Mouse (Mus musculus) hindbrain, embryonic 13.5 days (tissue): ENCODE data around the gene Mpp5. TPM values are rescaled to one million over a fixed set of nuclear protein-coding genes. Genes with fewer than 3 reads are reported as not detected.

ENCODE experiments used
- ATAC-seq: fragments of 200-750 bp; cut with Nextera tagmentation; 2 replicates; pipeline ENCODE4 v1.8.0; 2017; ENCODE audit warnings: moderate TSS enrichment; ENCODE audit not compliant: low FRiP score
- H3K27ac ChIP-seq: fragments of 300-500 bp; sonication (generic); 2 replicates; pipeline ENCODE4 v1.5.1; 2015; ENCODE audit warnings: inconsistent platforms, mild to moderate bottlenecking, moderate library complexity
- H3K27me3 ChIP-seq: fragments of 300-500 bp; sonication (generic); 2 replicates; pipeline ENCODE4 v1.6.1; 2015; ENCODE audit warnings: mild to moderate bottlenecking, inconsistent platforms
- H3K36me3 ChIP-seq: fragments of 300-500 bp; sonication (generic); 2 replicates; pipeline ENCODE4 v1.6.1; 2015; ENCODE audit warnings: mild to moderate bottlenecking, inconsistent platforms
- H3K4me1 ChIP-seq: fragments of 300-500 bp; sonication (generic); replicated peaks from 2 replicates; pipeline ENCODE4 v1.6.1; 2015; ENCODE audit warnings: inconsistent platforms
- H3K4me2 ChIP-seq: fragments of 300-500 bp; sonication (generic); 2 replicates; pipeline ENCODE4 v1.6.1; 2015; ENCODE audit warnings: inconsistent platforms, mild to moderate bottlenecking, moderate library complexity
- H3K4me3 ChIP-seq: fragments of 300-500 bp; sonication (generic); 2 replicates; pipeline ENCODE4 v1.5.1; 2015; ENCODE audit warnings: mild to moderate bottlenecking, inconsistent platforms
- H3K9ac ChIP-seq: fragments of 300-500 bp; sonication (generic); 2 replicates; pipeline ENCODE4 v1.6.1; 2015; ENCODE audit warnings: mild to moderate bottlenecking, inconsistent platforms
- H3K9me3 ChIP-seq: fragments of 300-500 bp; sonication (generic); 2 replicates; pipeline ENCODE4 v1.6.1; 2016; ENCODE audit warnings: inconsistent platforms
- WGBS: fragments of 180-500 bp; shearing (Covaris S2); methylation state at CpG from one replicate; pipeline ENCODE4 v1.1.7; 2015; 5-methylcytosine and 5-hydroxymethylcytosine counted together
- polyA plus RNA-seq: library from polyadenylated mRNA; unstranded; fragments of >200 nt; fragmentation: Nextera tagmentation; extraction: Ambion mirVana; gene quantifications from 2 replicates; pipeline ENCODE4 v1.2.1, GENCODE M21; 2015

Gene Mpp5
- polyA plus RNA-seq, 1 experiment from 2014 or later: 21.7 TPM

DNA sequence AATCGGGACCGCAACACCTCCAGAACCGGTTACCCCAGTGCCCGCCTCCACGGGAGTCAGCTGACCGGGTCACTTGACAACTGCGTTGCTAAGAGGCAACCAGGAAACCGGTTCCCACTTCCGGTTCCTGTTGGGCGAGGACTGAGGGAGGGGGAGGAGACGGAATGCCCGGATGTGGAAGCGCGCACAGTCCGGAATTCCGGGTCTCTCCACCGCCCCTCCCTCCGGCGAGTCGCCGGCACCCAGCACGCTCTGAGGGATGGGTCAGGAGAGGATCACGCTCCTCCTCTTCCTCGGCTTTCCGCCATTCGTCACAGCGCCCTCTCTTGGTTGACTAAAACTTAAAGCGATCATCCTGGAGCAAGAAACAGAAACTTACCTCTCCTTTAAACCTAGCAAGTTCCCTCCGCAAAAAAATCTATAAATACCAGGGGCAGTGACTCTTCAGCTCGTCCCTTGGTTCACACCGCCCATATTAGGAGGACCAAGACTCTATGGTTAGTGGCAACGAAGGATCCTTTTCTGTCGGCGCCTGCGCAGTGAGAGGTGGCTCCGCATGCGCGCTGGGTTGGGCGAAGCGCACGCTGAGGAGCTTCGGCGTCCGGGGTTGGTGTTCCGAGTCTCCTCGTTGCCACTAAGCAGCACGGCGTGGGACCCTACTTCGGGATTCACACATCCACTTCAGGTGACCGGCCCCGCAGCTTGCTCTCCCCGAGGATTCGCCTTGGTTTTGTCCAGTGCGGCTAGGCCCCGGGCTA lies 113.0 kb downstream of the Mpp5 start, which contains the start of the genes Atp6v1d and Eif2s1:
Gene Atp6v1d (minus strand): TSS at position 143 of the 758 bp plus-strand sequence.
Gene Eif2s1 (plus strand): TSS at position 324 of the 758 bp plus-strand sequence.
- peaks cover 41% of the 10 kb centered on the region for H3K4me1 ChIP-seq
- peak within 1 kb of the TSS; percentile 89 for H3K9ac ChIP-seq
- H3K27ac ChIP-seq: peak within 1 kb of the TSS; percentile 86
- H3K9me3 ChIP-seq: no peaks in the 10 kb centered on the region
- H3K27me3 ChIP-seq: no peaks in the 10 kb centered on the region
- peaks cover 2% of the 10 kb centered on the region; the same call in 1 of the 2 replicates for H3K36me3 ChIP-seq
- peak; percentile 100 for ATAC-seq
- H3K4me3 ChIP-seq: peak within 1 kb of the TSS; percentile 92
- under 1% methylated on average over 55 of the region's 55 CpGs for WGBS
- peak within 1 kb of the TSS; percentile 71 for H3K4me2 ChIP-seq

DNA sequence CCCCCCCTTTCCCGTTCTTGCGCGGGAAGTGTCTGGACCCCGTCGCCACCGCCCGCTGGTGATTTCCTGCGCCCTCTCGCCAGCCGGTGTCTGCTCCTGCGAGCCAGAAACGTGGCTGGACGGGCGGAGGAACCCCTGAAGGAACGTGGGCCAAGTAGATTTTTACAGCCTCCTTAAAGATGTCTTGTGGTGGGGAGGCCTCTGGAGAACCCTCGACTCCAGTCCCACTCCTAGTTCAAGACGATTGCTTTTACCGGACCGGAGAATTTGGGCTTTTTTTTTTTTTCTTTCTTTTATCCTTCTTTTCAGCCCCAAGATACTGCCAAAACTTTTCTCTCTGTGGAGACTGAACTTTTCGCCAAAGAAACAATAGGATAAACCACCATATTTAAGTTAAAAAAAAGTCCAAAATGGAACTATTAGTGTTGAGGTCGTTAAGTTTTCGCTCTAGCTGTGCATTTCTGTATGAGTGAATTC lies 113.6 kb downstream of the Mpp5 start:
- Histone ChIP-seq H3K9me3 (no peaks in the 10 kb centered on the region), H3K27me3 (no peaks in the 10 kb centered on the region), H3K4me2 (peak overlapping the region; percentile 60), H3K9ac (peak overlapping the region; percentile 88), H3K4me1 (peaks cover 41% of the 10 kb centered on the region), H3K4me3 (peak overlapping the region; percentile 92), H3K27ac (peak overlapping the region; percentile 86), H3K36me3 (peaks cover 7% of the 10 kb centered on the region)
- WGBS: under 1% methylated on average over 22 of the region's 22 CpGs
- ATAC-seq: no peak

DNA sequence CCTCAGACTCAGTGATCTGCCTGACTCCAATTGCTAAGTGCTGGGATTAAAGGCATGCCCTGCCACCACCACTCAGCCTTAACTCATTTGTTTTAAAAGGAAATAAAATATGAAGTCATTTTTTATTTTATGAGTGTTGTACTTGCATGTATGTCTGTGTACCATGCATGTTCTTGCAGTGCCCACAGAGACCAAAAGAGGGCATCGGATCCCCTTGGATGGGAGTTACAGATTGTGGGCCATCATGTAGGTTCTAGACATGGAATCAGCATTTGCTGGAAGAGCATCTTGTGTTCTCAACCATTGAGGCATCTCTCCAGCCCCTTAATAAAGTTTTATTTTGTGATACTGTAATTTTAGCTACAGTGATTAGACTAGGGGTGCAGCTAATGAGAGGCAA lies 116.7 kb downstream of the Mpp5 start:
- 96% methylated on average over 1 of the region's 1 CpGs for WGBS
- Histone ChIP-seq H3K9me3 (no peaks in the 10 kb centered on the region), H3K9ac (no peak overlapping the region), H3K4me2 (no peak overlapping the region), H3K27me3 (no peaks in the 10 kb centered on the region), H3K27ac (no peak overlapping the region), H3K4me1 (peaks cover 15% of the 10 kb centered on the region), H3K4me3 (no peak overlapping the region), H3K36me3 (peaks cover 26% of the 10 kb centered on the region)
- no peak for ATAC-seq

DNA sequence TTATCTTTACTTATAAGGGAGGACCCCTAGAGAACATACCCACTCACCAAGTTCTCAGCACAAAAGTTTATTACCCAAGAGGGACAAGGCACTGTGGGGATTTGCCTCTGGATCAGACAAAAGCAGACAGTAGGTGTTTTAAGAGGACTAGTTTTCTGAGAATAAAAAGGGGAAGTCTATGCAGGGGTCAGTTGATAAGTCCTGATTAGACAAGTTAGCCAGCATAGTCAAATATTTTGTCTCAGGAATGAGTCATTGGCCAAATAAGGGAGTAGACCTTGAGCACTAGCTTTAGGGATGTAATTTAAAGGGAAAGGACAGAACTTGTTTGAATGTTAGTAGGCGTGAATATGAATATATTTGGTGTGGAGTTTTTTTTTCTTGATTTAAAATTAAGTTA lies 119.4 kb downstream of the Mpp5 start:
- H3K4me2 ChIP-seq: no peak overlapping the region
- no peaks in the 10 kb centered on the region for H3K27me3 ChIP-seq
- H3K9me3 ChIP-seq: no peaks in the 10 kb centered on the region
- H3K4me3 ChIP-seq: no peak overlapping the region
- no peak overlapping the region for H3K9ac ChIP-seq
- no peak overlapping the region for H3K27ac ChIP-seq
- H3K4me1 ChIP-seq: peaks cover 2% of the 10 kb centered on the region
- peaks cover 37% of the 10 kb centered on the region for H3K36me3 ChIP-seq
- 97% methylated on average over 1 of the region's 1 CpGs for WGBS
- no peak for ATAC-seq

DNA sequence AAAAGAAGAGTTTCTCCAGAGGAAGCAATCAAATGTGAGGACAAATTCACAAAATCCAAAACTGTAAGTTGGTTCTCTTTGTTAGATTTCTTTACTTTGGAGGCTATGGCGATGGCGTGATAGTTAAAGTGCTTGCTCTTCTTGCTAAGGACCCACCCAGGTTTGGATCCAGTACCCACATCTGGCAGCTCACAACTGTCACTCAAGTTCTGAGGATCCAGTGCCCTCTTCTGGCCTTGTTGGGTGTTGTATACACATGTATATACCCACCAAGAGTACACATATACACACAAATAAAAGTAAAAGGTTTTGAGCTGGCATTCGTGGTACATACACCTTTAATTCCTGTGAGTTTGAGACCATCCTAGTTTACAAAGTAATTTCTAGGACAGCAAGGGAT lies 125.9 kb downstream of the Mpp5 start:
- H3K4me2 ChIP-seq: no peak overlapping the region
- no peak overlapping the region for H3K27ac ChIP-seq
- peaks cover 46% of the 10 kb centered on the region for H3K36me3 ChIP-seq
- no peaks in the 10 kb centered on the region for H3K9me3 ChIP-seq
- H3K9ac ChIP-seq: no peak overlapping the region
- H3K4me1 ChIP-seq: no peaks in the 10 kb centered on the region
- WGBS: 99% methylated on average over 3 of the region's 3 CpGs
- no peak for ATAC-seq
- H3K4me3 ChIP-seq: no peak overlapping the region
- no peaks in the 10 kb centered on the region for H3K27me3 ChIP-seq

DNA sequence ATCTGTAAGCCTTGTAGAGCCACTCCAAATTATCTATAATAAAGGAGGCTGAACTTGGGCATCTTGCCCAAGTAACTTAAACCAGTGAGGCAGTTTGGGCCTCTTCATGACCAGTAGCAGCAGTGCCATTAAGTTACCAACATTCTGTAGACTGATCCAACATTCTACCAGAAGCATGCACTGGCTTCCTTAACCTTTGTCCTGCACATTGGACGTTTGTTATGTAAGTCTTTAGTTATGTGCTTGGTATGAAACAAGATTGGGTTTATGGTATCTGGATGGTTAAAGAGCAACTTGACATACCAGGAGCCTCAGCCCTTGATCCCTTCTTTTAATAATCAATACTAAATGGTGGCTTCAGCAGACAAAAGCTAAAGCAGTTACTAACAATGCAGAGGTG lies 141.4 kb downstream of the Mpp5 start:
- Histone ChIP-seq H3K27me3 (no peaks in the 10 kb centered on the region), H3K4me1 (no peaks in the 10 kb centered on the region), H3K9ac (no peak overlapping the region), H3K4me2 (no peak overlapping the region), H3K9me3 (0 out of 2 replicates have a peak, but pooled peaks cover 5% of the 10 kb centered on the region), H3K4me3 (no peak overlapping the region), H3K27ac (no peak overlapping the region), H3K36me3 (peaks cover 21% of the 10 kb centered on the region)
- WGBS: 78% methylated on average over 1 of the region's 1 CpGs
- ATAC-seq: no peak

Other genes with a start within 250 kb of the Mpp5 start
- 0.78 TPM in 1 of 2 replicates, not detected in the other for gene Fam71d, start 57.4 kb upstream of the Mpp5 start, polyA plus RNA-seq
- 119 and 122 TPM in 2 replicates for gene Atp6v1d, start 112.7 kb downstream of the Mpp5 start, polyA plus RNA-seq
- 154 and 170 TPM in 2 replicates for gene Eif2s1, start 112.9 kb downstream of the Mpp5 start, polyA plus RNA-seq
- 1.1 and 1.3 TPM in 2 replicates for gene Plek2, start 158.1 kb downstream of the Mpp5 start, polyA plus RNA-seq